Mouse (Mus musculus) neural tube, embryonic 15.5 days (tissue): ENCODE measurements around the gene Kifc1. TPM values are rescaled to one million over a fixed set of nuclear protein-coding genes. Genes with fewer than 3 reads are reported as not detected.
A peak's percentile ranks its signal among the peaks of the same experiment; 100 is the strongest.

Experiments used
- ATAC-seq: fragments of 200-750 bp; cut with Nextera tagmentation; 2 replicates; pipeline ENCODE4 v1.8.0; 2017; ENCODE audit warnings: mild to moderate bottlenecking, moderate TSS enrichment, moderate library complexity; ENCODE audit not compliant: low FRiP score
- H3K27ac ChIP-seq: fragments of 300-500 bp; sonication (generic); replicated peaks from 2 replicates; pipeline ENCODE4 v1.5.1; 2015; ENCODE audit warnings: mild to moderate bottlenecking, inconsistent platforms
- H3K27me3 ChIP-seq: fragments of 300-500 bp; sonication (generic); replicated peaks from 2 replicates; pipeline ENCODE4 v1.6.1; 2015; ENCODE audit warnings: inconsistent platforms
- H3K36me3 ChIP-seq: fragments of 300-500 bp; sonication (generic); 2 replicates; pipeline ENCODE4 v1.6.1; 2015; ENCODE audit warnings: inconsistent platforms
- H3K4me1 ChIP-seq: fragments of 300-500 bp; sonication (generic); 2 replicates; pipeline ENCODE4 v1.6.1; 2015; ENCODE audit warnings: inconsistent platforms
- H3K4me2 ChIP-seq: fragments of 300-500 bp; sonication (generic); 2 replicates; pipeline ENCODE4 v1.6.1; 2015; ENCODE audit warnings: inconsistent platforms, mild to moderate bottlenecking, moderate library complexity
- H3K4me3 ChIP-seq: fragments of 300-500 bp; sonication (generic); replicated peaks from 2 replicates; pipeline ENCODE4 v1.5.1; 2015; ENCODE audit warnings: mild to moderate bottlenecking, inconsistent platforms
- H3K9ac ChIP-seq: fragments of 300-500 bp; sonication (generic); replicated peaks from 2 replicates; pipeline ENCODE4 v1.6.1; 2015; ENCODE audit warnings: mild to moderate bottlenecking, inconsistent platforms
- H3K9me3 ChIP-seq: fragments of 300-500 bp; sonication (generic); replicated peaks from 2 replicates; pipeline ENCODE4 v1.6.1; 2016; ENCODE audit warnings: inconsistent platforms
- WGBS: fragments of 180-500 bp; shearing (Covaris S2); methylation state at CpG from one replicate; pipeline ENCODE4 v1.1.7; 2015; ENCODE audit warnings: mixed read lengths; 5-methylcytosine and 5-hydroxymethylcytosine counted together
- polyA plus RNA-seq: library from polyadenylated mRNA; unstranded; fragments of >200 nt; fragmentation: Nextera tagmentation; extraction: Ambion mirVana; gene quantifications from 2 replicates; pipeline ENCODE4 v1.2.1, GENCODE M21; 2015

Kifc1 gene
- polyA plus RNA-seq, 1 experiment from 2014 or later: 2.0 TPM

- Histone ChIP-seq H3K27ac (no peak overlapping the region; the same call in 1 of the 2 replicates), H3K4me2 (peak overlapping the region; percentile 98), H3K9me3 (no peaks in the 10 kb centered on the region), H3K36me3 (peaks cover 14% of the 10 kb centered on the region; the same call in 1 of the 2 replicates), H3K9ac (peak overlapping the region; percentile 90; the same call in 1 of the 2 replicates), H3K27me3 (no peaks in the 10 kb centered on the region), H3K4me3 (peak overlapping the region; percentile 80), H3K4me1 (peaks cover 27% of the 10 kb centered on the region)
- WGBS: 61% methylated on average over 21 of the region's 21 CpGs
- ATAC-seq: no peak
These were observed 37.9 kb upstream of the Kifc1 start for GRCm38 (mm10) chr17:33928251-33928947.

GRCm38 (mm10) chr17:33926207-33926932 is 35.9 kb upstream of the Kifc1 start:
- Histone ChIP-seq H3K9ac (no peak overlapping the region), H3K4me2 (no peak overlapping the region), H3K27me3 (no peaks in the 10 kb centered on the region), H3K4me3 (no peak overlapping the region), H3K9me3 (no peaks in the 10 kb centered on the region), H3K27ac (no peak overlapping the region), H3K4me1 (peaks cover 24% of the 10 kb centered on the region), H3K36me3 (peaks cover 9% of the 10 kb centered on the region; the same call in 1 of the 2 replicates)
- ATAC-seq: no peak
- WGBS: 80% methylated on average over 17 of the region's 17 CpGs

- Histone ChIP-seq H3K4me3 (no peak overlapping the region), H3K9ac (no peak overlapping the region), H3K27ac (no peak overlapping the region), H3K36me3 (peaks cover 9% of the 10 kb centered on the region; the same call in 1 of the 2 replicates), H3K4me2 (no peak overlapping the region), H3K9me3 (no peaks in the 10 kb centered on the region), H3K4me1 (peaks cover 22% of the 10 kb centered on the region), H3K27me3 (no peaks in the 10 kb centered on the region)
- no peak for ATAC-seq
- WGBS: 85% methylated on average over 21 of the region's 21 CpGs
These were observed 35.1 kb upstream of the Kifc1 start for GRCm38 (mm10) chr17:33925406-33926116.

GRCm38 (mm10) chr17:33924577-33925283 is 34.3 kb upstream of the Kifc1 start:
- Histone ChIP-seq H3K9me3 (no peaks in the 10 kb centered on the region), H3K4me1 (peaks cover 30% of the 10 kb centered on the region), H3K4me3 (no peak overlapping the region), H3K9ac (no peak overlapping the region), H3K27me3 (no peaks in the 10 kb centered on the region), H3K27ac (no peak overlapping the region), H3K4me2 (no peak overlapping the region), H3K36me3 (peaks cover 9% of the 10 kb centered on the region; the same call in 1 of the 2 replicates)
- 87% methylated on average over 10 of the region's 10 CpGs for WGBS
- no peak for ATAC-seq

GRCm38 (mm10) chr17:33921361-33921760 is 30.9 kb upstream of the Kifc1 start:
- Histone ChIP-seq H3K27ac (0 out of 2 replicates have a peak overlapping the region, but pooled peaks have one; percentile 60), H3K4me1 (peaks cover 44% of the 10 kb centered on the region), H3K9me3 (no peaks in the 10 kb centered on the region), H3K27me3 (no peaks in the 10 kb centered on the region), H3K36me3 (peaks cover 14% of the 10 kb centered on the region; the same call in 1 of the 2 replicates), H3K4me3 (no peak overlapping the region), H3K9ac (no peak overlapping the region), H3K4me2 (peak overlapping the region; percentile 70; the same call in 1 of the 2 replicates)
- ATAC-seq: no peak
- WGBS: 84% methylated on average over 7 of the region's 7 CpGs

GRCm38 (mm10) chr17:33920282-33921097 is 30.0 kb upstream of the Kifc1 start:
- ATAC-seq: peak; percentile 11; the same call in 1 of the 2 replicates
- Histone ChIP-seq H3K4me1 (peaks cover 46% of the 10 kb centered on the region), H3K4me3 (peak overlapping the region; percentile 45), H3K36me3 (peaks cover 11% of the 10 kb centered on the region; the same call in 1 of the 2 replicates), H3K9ac (peak overlapping the region; percentile 57), H3K9me3 (no peaks in the 10 kb centered on the region), H3K27me3 (no peaks in the 10 kb centered on the region), H3K27ac (peak overlapping the region; percentile 60), H3K4me2 (peak overlapping the region; percentile 70)
- WGBS: 1% methylated on average over 36 of the region's 36 CpGs

- no peak for ATAC-seq
- WGBS: 2% methylated on average over 52 of the region's 52 CpGs
- H3K4me1 ChIP-seq: peaks cover 53% of the 10 kb centered on the region
- H3K4me2 ChIP-seq: peak overlapping the region; percentile 70
- H3K4me3 ChIP-seq: peak overlapping the region; percentile 45
- H3K27me3 ChIP-seq: no peaks in the 10 kb centered on the region
- H3K9me3 ChIP-seq: no peaks in the 10 kb centered on the region
- H3K27ac ChIP-seq: peak overlapping the region; percentile 60
- peak overlapping the region; percentile 57 for H3K9ac ChIP-seq
- peaks cover 13% of the 10 kb centered on the region; the same call in 1 of the 2 replicates for H3K36me3 ChIP-seq
These were observed 29.2 kb upstream of the Kifc1 start for GRCm38 (mm10) chr17:33919351-33920281.

- no peak overlapping the region for H3K9ac ChIP-seq
- H3K27ac ChIP-seq: no peak overlapping the region
- H3K27me3 ChIP-seq: no peaks in the 10 kb centered on the region
- peaks cover 64% of the 10 kb centered on the region for H3K4me1 ChIP-seq
- peak overlapping the region; percentile 70 for H3K4me2 ChIP-seq
- peaks cover 23% of the 10 kb centered on the region for H3K36me3 ChIP-seq
- ATAC-seq: no peak
- 62% methylated on average over 37 of the region's 37 CpGs for WGBS
- H3K4me3 ChIP-seq: peak overlapping the region; percentile 45
- no peaks in the 10 kb centered on the region for H3K9me3 ChIP-seq
These were observed 28.1 kb upstream of the Kifc1 start for GRCm38 (mm10) chr17:33918293-33919203.

GRCm38 (mm10) chr17:33917656-33918292 is 27.3 kb upstream of the Kifc1 start:
- ATAC-seq: no peak
- WGBS: 80% methylated on average over 18 of the region's 18 CpGs
- Histone ChIP-seq H3K27me3 (no peaks in the 10 kb centered on the region), H3K36me3 (peaks cover 29% of the 10 kb centered on the region), H3K4me1 (peaks cover 66% of the 10 kb centered on the region), H3K4me2 (0 out of 2 replicates have a peak overlapping the region, but pooled peaks have one; percentile 79), H3K27ac (no peak overlapping the region), H3K4me3 (no peak overlapping the region), H3K9ac (no peak overlapping the region), H3K9me3 (no peaks in the 10 kb centered on the region)
